Mouse (Mus musculus): Measurements from ENCODE around the gene Klk9. TPM values are rescaled to one million over a fixed set of nuclear protein-coding genes. Genes with fewer than 3 reads are reported as not detected.

The Klk9 gene
- polyA plus RNA-seq, 1 experiment from 2014 or later: not detected

- Histone ChIP-seq H3K27ac (ENCODE audit: low read length) (no peak overlapping the region), H3K9ac (replicated peaks; ENCODE audit: low read length) (no peak overlapping the region), H3K9me3 (ENCODE audit: low read length) (no peaks in the 10 kb centered on the region), H3K36me3 (ENCODE audit: insufficient read depth, low read length) (no peaks in the 10 kb centered on the region), H3K27me3 (ENCODE audit: insufficient read depth, low read length) (no peaks in the 10 kb centered on the region), H3K4me3 (ENCODE audit: low read length) (no peak overlapping the region), H3K4me2 (replicated peaks; ENCODE audit: low read depth, low read length) (no peak overlapping the region), H3K4me1 (ENCODE audit: insufficient read depth, low read length) (no peaks in the 10 kb centered on the region)
- ATAC-seq (ENCODE audit: low FRiP score, low TSS enrichment): no peak
- WGBS: 60% methylated on average over 6 of the region's 6 CpGs
Observed at GRCm38 (mm10) chr7:43774802-43775201, 16.9 kb upstream of the Klk9 start.

GRCm38 (mm10) chr7:43775311-43776057, 16.2 kb upstream of the Klk9 start:
- H3K9ac ChIP-seq (replicated peaks; ENCODE audit: low read length): no peak overlapping the region
- no peaks in the 10 kb centered on the region for H3K9me3 ChIP-seq (ENCODE audit: low read length)
- no peak for ATAC-seq (ENCODE audit: low FRiP score, low TSS enrichment)
- no peak overlapping the region for H3K4me3 ChIP-seq (ENCODE audit: low read length)
- no peaks in the 10 kb centered on the region for H3K36me3 ChIP-seq (ENCODE audit: insufficient read depth, low read length)
- H3K27ac ChIP-seq (ENCODE audit: low read length): no peak overlapping the region
- H3K27me3 ChIP-seq (ENCODE audit: insufficient read depth, low read length): no peaks in the 10 kb centered on the region
- H3K4me1 ChIP-seq (ENCODE audit: insufficient read depth, low read length): no peaks in the 10 kb centered on the region
- 55% methylated on average over 6 of the region's 7 CpGs for WGBS
- no peak overlapping the region for H3K4me2 ChIP-seq (replicated peaks; ENCODE audit: low read depth, low read length)

GRCm38 (mm10) chr7:43776506-43776905, 15.2 kb upstream of the Klk9 start:
- no peak for ATAC-seq (ENCODE audit: low FRiP score, low TSS enrichment)
- Histone ChIP-seq H3K27me3 (ENCODE audit: insufficient read depth, low read length) (no peaks in the 10 kb centered on the region), H3K4me1 (ENCODE audit: insufficient read depth, low read length) (no peaks in the 10 kb centered on the region), H3K36me3 (ENCODE audit: insufficient read depth, low read length) (no peaks in the 10 kb centered on the region), H3K9me3 (ENCODE audit: low read length) (no peaks in the 10 kb centered on the region), H3K4me2 (replicated peaks; ENCODE audit: low read depth, low read length) (no peak overlapping the region), H3K9ac (replicated peaks; ENCODE audit: low read length) (no peak overlapping the region), H3K4me3 (ENCODE audit: low read length) (no peak overlapping the region), H3K27ac (ENCODE audit: low read length) (no peak overlapping the region)
- 86% methylated on average over 5 of the region's 5 CpGs for WGBS

GRCm38 (mm10) chr7:43777423-43777822, 14.3 kb upstream of the Klk9 start:
- H3K27ac ChIP-seq (ENCODE audit: low read length): no peak overlapping the region
- H3K4me2 ChIP-seq (replicated peaks; ENCODE audit: low read depth, low read length): no peak overlapping the region
- H3K27me3 ChIP-seq (ENCODE audit: insufficient read depth, low read length): no peaks in the 10 kb centered on the region
- H3K4me1 ChIP-seq (ENCODE audit: insufficient read depth, low read length): 0 out of 2 replicates have a peak, but pooled peaks cover 4% of the 10 kb centered on the region
- no peak for ATAC-seq (ENCODE audit: low FRiP score, low TSS enrichment)
- no peak overlapping the region for H3K4me3 ChIP-seq (ENCODE audit: low read length)
- H3K9ac ChIP-seq (replicated peaks; ENCODE audit: low read length): no peak overlapping the region
- 83% methylated on average over 12 of the region's 12 CpGs for WGBS
- H3K9me3 ChIP-seq (ENCODE audit: low read length): no peaks in the 10 kb centered on the region
- no peaks in the 10 kb centered on the region for H3K36me3 ChIP-seq (ENCODE audit: insufficient read depth, low read length)

GRCm38 (mm10) chr7:43778176-43778970, 13.3 kb upstream of the Klk9 start:
- no peak overlapping the region for H3K27ac ChIP-seq (ENCODE audit: low read length)
- H3K9me3 ChIP-seq (ENCODE audit: low read length): no peaks in the 10 kb centered on the region
- H3K4me3 ChIP-seq (ENCODE audit: low read length): no peak overlapping the region
- no peak overlapping the region for H3K4me2 ChIP-seq (replicated peaks; ENCODE audit: low read depth, low read length)
- ATAC-seq (ENCODE audit: low FRiP score, low TSS enrichment): no peak
- no peaks in the 10 kb centered on the region; the same call in 1 of the 2 replicates for H3K27me3 ChIP-seq (ENCODE audit: insufficient read depth, low read length)
- H3K9ac ChIP-seq (replicated peaks; ENCODE audit: low read length): no peak overlapping the region
- peaks cover 8% of the 10 kb centered on the region; the same call in 1 of the 2 replicates for H3K4me1 ChIP-seq (ENCODE audit: insufficient read depth, low read length)
- 91% methylated on average over 10 of the region's 10 CpGs for WGBS
- H3K36me3 ChIP-seq (ENCODE audit: insufficient read depth, low read length): no peaks in the 10 kb centered on the region

- H3K27me3 ChIP-seq (ENCODE audit: insufficient read depth, low read length): peaks cover 2% of the 10 kb centered on the region; the same call in 1 of the 2 replicates
- H3K9me3 ChIP-seq (ENCODE audit: low read length): no peaks in the 10 kb centered on the region
- 58% methylated on average over 6 of the region's 6 CpGs for WGBS
- H3K4me3 ChIP-seq (ENCODE audit: low read length): no peak overlapping the region
- no peaks in the 10 kb centered on the region for H3K36me3 ChIP-seq (ENCODE audit: insufficient read depth, low read length)
- no peak overlapping the region for H3K4me2 ChIP-seq (replicated peaks; ENCODE audit: low read depth, low read length)
- no peak overlapping the region for H3K9ac ChIP-seq (replicated peaks; ENCODE audit: low read length)
- H3K4me1 ChIP-seq (ENCODE audit: insufficient read depth, low read length): peaks cover 8% of the 10 kb centered on the region; the same call in 1 of the 2 replicates
- ATAC-seq (ENCODE audit: low FRiP score, low TSS enrichment): no peak
- H3K27ac ChIP-seq (ENCODE audit: low read length): no peak overlapping the region
Observed at GRCm38 (mm10) chr7:43780241-43780640, 11.4 kb upstream of the Klk9 start.

- no peak within 1 kb of the TSS for H3K9ac ChIP-seq (replicated peaks; ENCODE audit: low read length)
- H3K9me3 ChIP-seq (ENCODE audit: low read length): no peaks in the 10 kb centered on the region
- no peak within 1 kb of the TSS for H3K27ac ChIP-seq (ENCODE audit: low read length)
- H3K36me3 ChIP-seq (ENCODE audit: insufficient read depth, low read length): no peaks in the 10 kb centered on the region
- H3K4me3 ChIP-seq (ENCODE audit: low read length): no peak within 1 kb of the TSS
- WGBS: 55% methylated on average over 5 of the region's 5 CpGs
- no peak for ATAC-seq (ENCODE audit: low FRiP score, low TSS enrichment)
- no peak within 1 kb of the TSS for H3K4me2 ChIP-seq (replicated peaks; ENCODE audit: low read depth, low read length)
- peaks cover 2% of the 10 kb centered on the region; the same call in 1 of the 2 replicates for H3K27me3 ChIP-seq (ENCODE audit: insufficient read depth, low read length)
- peaks cover 8% of the 10 kb centered on the region; the same call in 1 of the 2 replicates for H3K4me1 ChIP-seq (ENCODE audit: insufficient read depth, low read length)
Observed at GRCm38 (mm10) chr7:43780746-43781145, 10.9 kb upstream of the Klk9 start, which contains the start of gene Klk10. TSS of gene Klk10 (plus strand) at chr7:43781035.

- no peaks in the 10 kb centered on the region for H3K36me3 ChIP-seq (ENCODE audit: insufficient read depth, low read length)
- peaks cover 2% of the 10 kb centered on the region; the same call in 1 of the 2 replicates for H3K27me3 ChIP-seq (ENCODE audit: insufficient read depth, low read length)
- WGBS: 84% methylated on average over 11 of the region's 11 CpGs
- no peak overlapping the region for H3K4me3 ChIP-seq (ENCODE audit: low read length)
- H3K4me1 ChIP-seq (ENCODE audit: insufficient read depth, low read length): peaks cover 8% of the 10 kb centered on the region; the same call in 1 of the 2 replicates
- no peaks in the 10 kb centered on the region for H3K9me3 ChIP-seq (ENCODE audit: low read length)
- no peak for ATAC-seq (ENCODE audit: low FRiP score, low TSS enrichment)
- no peak overlapping the region for H3K4me2 ChIP-seq (replicated peaks; ENCODE audit: low read depth, low read length)
- H3K27ac ChIP-seq (ENCODE audit: low read length): no peak overlapping the region
- H3K9ac ChIP-seq (replicated peaks; ENCODE audit: low read length): no peak overlapping the region
Observed at GRCm38 (mm10) chr7:43781541-43781940, 10.2 kb upstream of the Klk9 start.

- Histone ChIP-seq H3K27ac (ENCODE audit: low read length) (no peak overlapping the region), H3K9me3 (ENCODE audit: low read length) (no peaks in the 10 kb centered on the region), H3K4me3 (ENCODE audit: low read length) (peak overlapping the region; percentile 31), H3K9ac (replicated peaks; ENCODE audit: low read length) (peak overlapping the region; percentile 53), H3K4me2 (replicated peaks; ENCODE audit: low read depth, low read length) (peak overlapping the region; percentile 60), H3K36me3 (ENCODE audit: insufficient read depth, low read length) (no peaks in the 10 kb centered on the region), H3K4me1 (ENCODE audit: insufficient read depth, low read length) (peaks cover 8% of the 10 kb centered on the region; the same call in 1 of the 2 replicates), H3K27me3 (ENCODE audit: insufficient read depth, low read length) (peaks cover 2% of the 10 kb centered on the region; the same call in 1 of the 2 replicates)
- peak; percentile 88 for ATAC-seq (ENCODE audit: low FRiP score, low TSS enrichment)
- 6% methylated on average over 36 of the region's 36 CpGs for WGBS
Observed at GRCm38 (mm10) chr7:43782275-43783265, 9.1 kb upstream of the Klk9 start.

Data from kidney, embryonic 16.5 days (tissue).